Mouse (Mus musculus): ENCODE data around the gene Cyth1.

GRCm38 (mm10) chr11:118223416-118224067, 24.9 kb downstream of the Cyth1 start:
- TF ChIP-seq GATA1 (IDR thresholded peaks at IDR 0.05; ENCODE audit: low read length) (no peak), TAL1 (IDR thresholded peaks at IDR 0.05; ENCODE audit: low read length) (no peak)

Measured in erythroblast, embryonic 14.5 days (primary cell).